Mouse (Mus musculus): ENCODE results near the gene Tmppe. TPM values are rescaled to one million over a fixed set of nuclear protein-coding genes. Genes with fewer than 3 reads are reported as not detected.

Gene Tmppe
- polyA plus RNA-seq, 1 experiment from 2014 or later = 9.7 TPM

DNA sequence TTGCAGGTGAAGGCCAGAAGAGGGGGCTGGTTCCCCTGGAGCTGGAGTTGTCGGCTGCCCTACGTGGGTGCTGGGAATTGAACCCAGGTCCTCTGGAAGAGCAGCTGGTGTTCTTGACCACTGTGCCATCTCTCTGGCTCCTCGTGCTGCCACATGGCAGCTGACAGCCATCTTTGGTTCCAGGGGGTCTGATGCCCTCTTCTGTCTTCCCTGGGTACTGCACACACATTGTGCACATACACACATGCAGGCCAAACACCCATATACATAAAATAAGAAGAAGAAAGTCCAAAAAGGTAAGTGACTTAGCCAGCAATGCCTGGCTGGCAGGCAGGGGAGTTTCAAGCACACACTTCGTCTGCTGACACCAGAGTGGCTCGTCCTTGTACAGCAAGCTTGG is 24.7 kb downstream of the Tmppe start:
- Histone ChIP-seq H3K36me3 (peaks cover 17% of the 10 kb centered on the region), H3K9me3 (0 out of 2 replicates have a peak, but pooled peaks cover 6% of the 10 kb centered on the region), H3K27ac (no peak overlapping the region), H3K27me3 (no peaks in the 10 kb centered on the region), H3K9ac (replicated peaks) (no peak overlapping the region), H3K4me2 (replicated peaks) (no peak overlapping the region), H3K4me1 (replicated peaks) (no peaks in the 10 kb centered on the region), H3K4me3 (replicated peaks) (no peak overlapping the region)
- 93% methylated on average over 5 of the region's 5 CpGs for WGBS
- no peak for ATAC-seq

DNA sequence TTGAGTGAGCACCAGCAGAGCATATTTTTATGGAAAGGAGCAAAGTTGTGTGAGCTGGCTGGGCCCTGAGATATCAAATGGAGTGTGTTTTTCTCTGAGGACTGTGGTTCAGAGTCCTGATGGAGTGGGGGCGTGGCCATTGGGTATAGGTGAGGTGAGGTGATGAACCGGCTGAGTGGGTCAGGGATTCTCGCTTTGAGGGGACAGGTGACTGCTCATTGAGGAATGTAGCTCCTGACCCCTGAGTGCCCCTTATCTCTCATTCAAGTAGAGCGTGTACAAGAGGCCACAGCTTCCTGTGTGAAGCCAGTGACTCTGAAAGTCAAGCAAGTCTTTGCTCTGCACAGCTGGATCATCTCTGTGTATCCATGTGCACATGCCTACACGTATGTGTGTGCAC is 25.3 kb downstream of the Tmppe start:
- Histone ChIP-seq H3K4me1 (replicated peaks) (no peaks in the 10 kb centered on the region), H3K4me2 (replicated peaks) (no peak overlapping the region), H3K9ac (replicated peaks) (no peak overlapping the region), H3K27me3 (no peaks in the 10 kb centered on the region), H3K36me3 (peaks cover 18% of the 10 kb centered on the region), H3K4me3 (replicated peaks) (no peak overlapping the region), H3K9me3 (0 out of 2 replicates have a peak, but pooled peaks cover 6% of the 10 kb centered on the region), H3K27ac (no peak overlapping the region)
- ATAC-seq = no peak
- 96% methylated on average over 5 of the region's 5 CpGs for WGBS

DNA sequence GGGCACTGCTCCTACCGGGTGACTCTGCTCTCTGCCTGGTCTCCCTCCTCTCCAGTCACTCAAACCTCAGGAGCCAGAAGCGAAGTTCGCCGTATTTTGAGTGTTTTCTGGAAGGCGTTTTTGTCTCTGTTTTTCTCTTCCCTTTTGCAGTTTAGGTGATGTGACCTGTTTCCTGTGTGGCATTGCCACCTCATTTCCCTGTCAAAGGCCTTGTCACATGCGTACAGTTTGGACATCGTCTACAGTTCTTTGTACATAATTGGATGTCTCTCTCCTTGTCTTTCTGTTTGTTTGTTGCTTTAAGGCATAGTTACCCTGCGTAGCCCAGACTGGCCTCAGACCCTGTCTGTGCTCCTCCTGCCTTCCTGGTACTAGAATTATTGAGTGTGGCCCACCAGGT is 26.5 kb downstream of the Tmppe start:
- 93% methylated on average over 8 of the region's 8 CpGs for WGBS

DNA sequence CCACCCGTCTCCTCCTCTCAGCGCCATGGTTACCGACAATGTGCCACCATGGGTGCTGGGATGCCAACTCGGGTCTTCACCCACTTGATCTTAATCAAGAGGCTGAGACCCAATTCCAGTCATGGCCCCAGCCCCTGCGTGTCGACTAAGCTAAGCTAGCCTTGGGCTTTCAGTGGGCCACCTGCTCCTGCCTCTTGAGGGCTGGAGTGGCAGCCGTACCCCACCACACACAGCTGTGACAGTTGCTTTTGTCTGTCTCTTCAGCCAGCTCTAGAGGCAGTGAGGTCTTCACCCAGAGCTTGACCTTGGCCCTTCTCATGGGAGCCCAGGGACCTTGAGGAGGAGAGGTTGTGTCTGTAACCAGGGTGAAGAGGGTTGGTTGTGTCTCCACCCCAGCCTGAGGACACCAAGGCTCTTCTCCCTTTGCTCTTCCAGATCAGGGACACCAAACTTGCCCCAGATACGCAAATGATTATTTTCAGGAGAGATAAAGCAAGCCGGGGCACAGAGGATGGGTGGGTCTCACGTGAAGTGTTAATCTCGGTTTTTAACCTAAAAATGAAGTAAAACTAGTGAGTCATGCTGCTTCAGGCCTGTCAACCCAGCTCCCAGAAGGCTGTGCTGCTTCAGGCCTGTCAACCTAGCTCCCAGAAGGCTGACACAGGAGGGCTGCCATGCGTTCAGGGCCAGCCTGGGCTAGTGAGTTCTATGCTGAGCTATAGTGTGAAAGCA is 27.4 kb downstream of the Tmppe start:
- Histone ChIP-seq H3K4me2 (replicated peaks) (no peak overlapping the region), H3K4me1 (replicated peaks) (no peaks in the 10 kb centered on the region), H3K9ac (replicated peaks) (no peak overlapping the region), H3K27me3 (no peaks in the 10 kb centered on the region), H3K9me3 (0 out of 2 replicates have a peak, but pooled peaks cover 6% of the 10 kb centered on the region), H3K36me3 (peaks cover 18% of the 10 kb centered on the region), H3K4me3 (replicated peaks) (no peak overlapping the region), H3K27ac (no peak overlapping the region)
- no peak for ATAC-seq
- WGBS = 84% methylated on average over 12 of the region's 12 CpGs

More for the DNA sequence above, 26.5 kb downstream of the Tmppe start:
- Histone ChIP-seq H3K9ac (replicated peaks) (no peak overlapping the region), H3K4me2 (replicated peaks) (no peak overlapping the region), H3K9me3 (0 out of 2 replicates have a peak, but pooled peaks cover 6% of the 10 kb centered on the region), H3K27ac (no peak overlapping the region), H3K4me1 (replicated peaks) (no peaks in the 10 kb centered on the region), H3K27me3 (no peaks in the 10 kb centered on the region), H3K4me3 (replicated peaks) (no peak overlapping the region), H3K36me3 (peaks cover 18% of the 10 kb centered on the region)
- no peak for ATAC-seq

DNA sequence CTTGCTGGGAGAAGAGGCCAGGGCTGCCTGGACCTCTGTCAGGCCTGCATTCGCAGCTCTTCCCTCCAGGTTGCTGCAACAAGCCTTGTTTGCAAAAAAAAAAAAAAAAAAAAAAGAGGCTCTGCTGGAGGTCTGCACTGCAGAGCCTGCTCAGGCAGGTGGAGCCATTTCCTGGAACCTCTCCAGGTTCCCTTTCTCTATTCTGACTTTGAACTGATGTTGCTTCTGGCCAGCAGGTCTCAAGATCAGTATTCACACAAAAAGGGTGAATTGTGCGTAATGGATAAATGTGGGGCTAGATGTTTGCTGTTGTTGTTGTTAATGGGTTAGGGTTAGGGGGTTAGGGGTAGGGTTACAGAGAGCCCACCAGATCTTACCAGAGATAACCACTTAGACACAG is 34.8 kb downstream of the Tmppe start:
- no peaks in the 10 kb centered on the region for H3K27me3 ChIP-seq
- 84% methylated on average over 2 of the region's 2 CpGs for WGBS
- H3K9me3 ChIP-seq = no peaks in the 10 kb centered on the region; the same call in 1 of the 2 replicates
- no peak overlapping the region for H3K4me2 ChIP-seq (replicated peaks)
- no peaks in the 10 kb centered on the region for H3K4me1 ChIP-seq (replicated peaks)
- H3K4me3 ChIP-seq (replicated peaks) = no peak overlapping the region
- no peak overlapping the region for H3K27ac ChIP-seq
- H3K9ac ChIP-seq (replicated peaks) = no peak overlapping the region
- peaks cover 25% of the 10 kb centered on the region for H3K36me3 ChIP-seq
- ATAC-seq = no peak

DNA sequence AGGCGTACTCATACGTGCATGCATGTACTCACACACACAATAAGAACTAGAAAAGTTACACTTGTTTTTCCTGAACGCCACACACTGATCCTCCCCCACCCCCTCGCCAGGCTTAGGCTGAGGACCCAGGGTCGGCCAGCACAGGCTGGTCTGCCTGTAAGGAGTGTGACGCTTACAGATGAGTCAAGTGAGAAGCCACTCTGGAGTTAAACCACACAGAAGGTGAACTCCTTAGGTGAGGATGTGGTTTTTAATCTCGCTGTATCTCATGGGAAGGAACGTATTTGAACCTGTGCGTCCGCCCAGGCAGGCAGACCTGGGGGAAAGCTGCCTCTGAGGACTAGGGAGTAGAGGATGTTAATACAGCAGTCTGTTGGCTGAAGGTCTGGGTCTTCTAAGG is 39.6 kb downstream of the Tmppe start:
- H3K4me1 ChIP-seq (replicated peaks) = no peaks in the 10 kb centered on the region
- no peak overlapping the region for H3K4me2 ChIP-seq (replicated peaks)
- no peak overlapping the region for H3K27ac ChIP-seq
- WGBS = 85% methylated on average over 10 of the region's 10 CpGs
- ATAC-seq = no peak
- no peaks in the 10 kb centered on the region; the same call in 1 of the 2 replicates for H3K9me3 ChIP-seq
- peaks cover 27% of the 10 kb centered on the region for H3K36me3 ChIP-seq
- H3K9ac ChIP-seq (replicated peaks) = no peak overlapping the region
- no peak overlapping the region for H3K4me3 ChIP-seq (replicated peaks)
- H3K27me3 ChIP-seq = no peaks in the 10 kb centered on the region

DNA sequence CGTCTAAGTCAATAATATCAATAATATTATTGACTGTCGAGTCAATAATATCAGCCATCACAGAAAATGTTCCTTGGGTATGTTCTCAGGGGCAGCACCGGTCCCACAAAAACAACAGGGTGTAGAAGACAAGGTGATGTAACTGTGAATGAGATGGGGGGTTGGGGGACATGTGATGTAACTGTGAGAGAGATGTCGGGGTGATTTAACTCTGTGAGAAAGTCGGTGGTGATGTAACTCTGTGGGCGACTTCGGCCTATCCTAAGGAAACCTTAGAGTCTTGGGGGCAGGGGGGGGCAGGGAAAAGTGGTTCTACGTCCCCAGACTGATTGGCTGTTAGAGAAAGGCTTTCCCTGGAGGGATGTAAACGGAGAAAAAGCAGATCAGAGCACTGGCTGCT is 41.3 kb downstream of the Tmppe start:
- 93% methylated on average over 9 of the region's 9 CpGs for WGBS
- ATAC-seq = no peak
- H3K27ac ChIP-seq = no peak overlapping the region
- H3K36me3 ChIP-seq = peaks cover 15% of the 10 kb centered on the region
- no peaks in the 10 kb centered on the region for H3K4me1 ChIP-seq (replicated peaks)
- no peak overlapping the region for H3K4me3 ChIP-seq (replicated peaks)
- no peaks in the 10 kb centered on the region for H3K27me3 ChIP-seq
- no peak overlapping the region for H3K9ac ChIP-seq (replicated peaks)
- H3K9me3 ChIP-seq = no peaks in the 10 kb centered on the region
- H3K4me2 ChIP-seq (replicated peaks) = no peak overlapping the region

DNA sequence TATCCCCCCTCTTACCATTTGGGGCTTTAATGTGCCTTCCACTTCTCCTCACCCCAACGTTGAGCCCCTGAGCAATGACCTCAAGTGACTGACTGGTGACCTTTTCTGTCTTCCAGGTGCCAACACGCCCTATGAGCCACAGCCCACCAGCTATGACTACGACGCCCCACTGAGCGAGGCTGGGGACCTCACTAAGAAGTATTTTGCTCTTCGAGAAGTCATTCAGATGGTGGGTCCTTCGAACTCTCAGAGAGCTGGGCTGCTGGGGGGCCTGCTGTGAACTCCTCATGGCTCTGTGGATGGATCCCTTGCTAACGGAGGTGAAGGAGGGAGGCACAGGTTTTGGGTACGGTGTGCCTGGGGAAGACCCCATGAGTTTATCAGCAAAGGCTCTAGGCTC is 42.0 kb downstream of the Tmppe start:
- H3K36me3 ChIP-seq = peaks cover 15% of the 10 kb centered on the region
- no peaks in the 10 kb centered on the region for H3K27me3 ChIP-seq
- H3K4me2 ChIP-seq (replicated peaks) = no peak overlapping the region
- no peaks in the 10 kb centered on the region for H3K4me1 ChIP-seq (replicated peaks)
- no peak overlapping the region for H3K9ac ChIP-seq (replicated peaks)
- no peak for ATAC-seq
- 88% methylated on average over 9 of the region's 9 CpGs for WGBS
- no peaks in the 10 kb centered on the region for H3K9me3 ChIP-seq
- H3K27ac ChIP-seq = no peak overlapping the region
- H3K4me3 ChIP-seq (replicated peaks) = no peak overlapping the region

DNA sequence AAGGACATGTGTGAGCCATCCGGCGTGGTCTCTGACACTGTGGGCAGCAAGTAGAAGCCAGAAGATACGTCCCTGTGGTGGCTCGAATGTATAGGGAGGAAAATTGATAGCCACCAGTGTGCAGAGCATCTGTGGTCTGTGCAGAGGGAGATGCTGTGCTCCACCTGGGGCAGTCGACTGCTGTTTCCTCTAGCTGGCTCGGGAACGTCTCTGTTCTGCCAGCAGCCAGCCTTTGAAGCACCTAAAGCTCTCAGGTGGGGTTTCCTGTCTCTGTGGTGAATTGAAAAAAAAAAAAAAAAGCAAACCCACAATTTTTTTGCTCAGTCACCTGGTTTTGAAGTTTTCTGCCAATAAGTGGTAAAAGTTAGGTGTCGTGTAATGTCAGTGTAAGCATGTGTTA is 42.4 kb downstream of the Tmppe start:
- H3K27ac ChIP-seq = no peak overlapping the region
- 93% methylated on average over 8 of the region's 8 CpGs for WGBS
- no peaks in the 10 kb centered on the region for H3K4me1 ChIP-seq (replicated peaks)
- H3K9me3 ChIP-seq = no peaks in the 10 kb centered on the region
- H3K4me2 ChIP-seq (replicated peaks) = no peak overlapping the region
- peaks cover 13% of the 10 kb centered on the region for H3K36me3 ChIP-seq
- H3K9ac ChIP-seq (replicated peaks) = no peak overlapping the region
- H3K27me3 ChIP-seq = no peaks in the 10 kb centered on the region
- H3K4me3 ChIP-seq (replicated peaks) = no peak overlapping the region
- ATAC-seq = no peak

DNA sequence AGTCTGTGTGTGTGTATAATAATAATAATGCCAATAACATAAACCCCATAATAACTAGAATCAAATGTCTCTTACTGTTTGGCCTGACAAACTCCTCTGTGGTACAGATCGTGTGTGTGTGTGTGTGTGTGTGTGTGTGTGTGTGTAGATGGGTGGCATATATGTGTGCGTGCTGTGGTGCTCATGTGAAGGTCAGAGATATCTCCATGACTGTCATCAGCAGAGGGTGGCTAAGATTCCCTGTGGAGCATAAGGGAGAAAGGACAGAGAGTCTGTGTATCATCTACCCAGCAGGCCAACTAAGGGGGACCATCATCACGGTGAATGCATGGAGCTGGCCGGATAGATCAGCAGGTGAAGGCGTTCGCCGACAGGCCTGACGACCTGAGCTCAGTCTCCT is 46.0 kb downstream of the Tmppe start:
- no peak for ATAC-seq
- Histone ChIP-seq H3K4me2 (replicated peaks) (no peak overlapping the region), H3K9me3 (no peaks in the 10 kb centered on the region), H3K36me3 (peaks cover 11% of the 10 kb centered on the region), H3K27me3 (no peaks in the 10 kb centered on the region), H3K9ac (replicated peaks) (no peak overlapping the region), H3K4me3 (replicated peaks) (no peak overlapping the region), H3K27ac (no peak overlapping the region), H3K4me1 (replicated peaks) (no peaks in the 10 kb centered on the region)
- WGBS = 93% methylated on average over 8 of the region's 8 CpGs

DNA sequence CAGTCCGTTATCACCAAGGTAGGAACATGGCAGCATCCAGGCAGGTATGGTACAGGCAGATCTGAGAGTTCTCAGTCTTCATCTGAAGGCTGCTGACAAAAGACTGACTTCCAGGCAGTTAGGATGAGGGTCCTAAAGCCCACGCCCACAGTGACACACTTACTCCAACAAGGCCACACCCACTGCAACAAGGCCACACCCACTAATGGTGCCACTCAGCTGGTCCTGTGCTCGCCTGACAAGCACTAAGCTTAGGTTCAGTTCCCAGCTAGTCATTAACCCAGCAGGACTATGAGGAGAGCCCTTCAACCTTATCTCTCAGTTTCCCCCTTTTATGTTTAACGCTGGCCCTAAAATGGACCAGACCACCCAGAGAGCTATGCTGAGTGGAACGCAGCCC is 47.8 kb downstream of the Tmppe start:
- no peak for ATAC-seq
- Histone ChIP-seq H3K27ac (no peak overlapping the region), H3K27me3 (no peaks in the 10 kb centered on the region), H3K9ac (replicated peaks) (no peak overlapping the region), H3K36me3 (peaks cover 5% of the 10 kb centered on the region; the same call in 1 of the 2 replicates), H3K4me2 (replicated peaks) (no peak overlapping the region), H3K9me3 (no peaks in the 10 kb centered on the region), H3K4me1 (replicated peaks) (no peaks in the 10 kb centered on the region), H3K4me3 (replicated peaks) (no peak overlapping the region)
- 79% methylated on average over 5 of the region's 5 CpGs for WGBS

DNA sequence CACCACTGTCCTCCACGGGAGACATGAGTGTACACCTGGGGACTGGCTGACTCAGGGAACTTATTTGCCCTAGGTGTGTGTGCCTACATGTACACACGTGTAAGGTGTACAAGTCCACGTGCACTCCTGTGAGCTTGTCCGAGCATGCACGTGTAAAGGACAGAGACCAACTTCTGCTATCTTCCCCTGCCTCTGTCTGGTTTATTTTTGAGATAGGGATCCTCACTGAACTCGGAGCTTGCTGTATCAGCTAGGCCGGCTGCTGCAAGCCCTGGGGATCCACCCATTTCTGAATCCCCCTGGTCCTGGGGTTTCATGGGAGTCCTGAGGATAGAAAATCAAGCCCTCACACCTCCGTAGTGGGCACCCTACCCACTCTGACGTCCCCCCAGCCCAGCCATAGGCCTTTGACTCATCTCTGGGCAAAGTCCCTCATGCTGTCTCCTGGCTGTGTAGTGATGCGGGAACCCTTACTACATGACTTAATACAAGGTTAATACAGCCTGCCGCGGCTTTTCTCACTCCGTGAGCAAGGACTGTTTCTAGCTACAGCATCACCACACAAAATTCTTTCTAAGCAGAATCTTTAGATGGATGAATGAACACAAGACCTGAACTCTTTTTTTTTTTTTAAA is 48.3 kb downstream of the Tmppe start:
- Histone ChIP-seq H3K4me3 (replicated peaks) (no peak overlapping the region), H3K27ac (no peak overlapping the region), H3K27me3 (no peaks in the 10 kb centered on the region), H3K36me3 (peaks cover 5% of the 10 kb centered on the region; the same call in 1 of the 2 replicates), H3K4me2 (replicated peaks) (no peak overlapping the region), H3K9ac (replicated peaks) (no peak overlapping the region), H3K9me3 (no peaks in the 10 kb centered on the region), H3K4me1 (replicated peaks) (no peaks in the 10 kb centered on the region)
- 93% methylated on average over 13 of the region's 13 CpGs for WGBS
- ATAC-seq = no peak

All from midbrain, embryonic 13.5 days (tissue).